Mouse (Mus musculus): ENCODE measurements at regions not wholly inside any gene's neighbourhood (a gene's known extent, or its start where the extent isn't known, plus 50 kb on each side); places are given as distances from the start of the nearest gene placed in this dataset.

GRCm38 (mm10) chr16:86377991-86378390, 476.4 kb upstream of the Adamts5 start:
- TF ChIP-seq CTCF (IDR thresholded peaks at IDR 0.05; ENCODE audit: borderline replicate concordance, extremely low read depth, insufficient read depth, insufficient read length) (no peak), POLR2A (IDR thresholded peaks at IDR 0.05; ENCODE audit: borderline replicate concordance, extremely low read depth, insufficient read depth, insufficient read length, poor library complexity, severe bottlenecking) (no peak)

Measured in brain, embryonic 14.5 days (tissue).